Mouse (Mus musculus) embryo, embryonic 9.5 days (tissue): Measurements from ENCODE around the gene Scgb1c1.

Experiments used
- DNase-seq: peaks from one replicate; pipeline ENCODE4 v3.0.0-alpha.2; 2017; ENCODE audit errors: extremely low spot score

The Scgb1c1 gene

DNA sequence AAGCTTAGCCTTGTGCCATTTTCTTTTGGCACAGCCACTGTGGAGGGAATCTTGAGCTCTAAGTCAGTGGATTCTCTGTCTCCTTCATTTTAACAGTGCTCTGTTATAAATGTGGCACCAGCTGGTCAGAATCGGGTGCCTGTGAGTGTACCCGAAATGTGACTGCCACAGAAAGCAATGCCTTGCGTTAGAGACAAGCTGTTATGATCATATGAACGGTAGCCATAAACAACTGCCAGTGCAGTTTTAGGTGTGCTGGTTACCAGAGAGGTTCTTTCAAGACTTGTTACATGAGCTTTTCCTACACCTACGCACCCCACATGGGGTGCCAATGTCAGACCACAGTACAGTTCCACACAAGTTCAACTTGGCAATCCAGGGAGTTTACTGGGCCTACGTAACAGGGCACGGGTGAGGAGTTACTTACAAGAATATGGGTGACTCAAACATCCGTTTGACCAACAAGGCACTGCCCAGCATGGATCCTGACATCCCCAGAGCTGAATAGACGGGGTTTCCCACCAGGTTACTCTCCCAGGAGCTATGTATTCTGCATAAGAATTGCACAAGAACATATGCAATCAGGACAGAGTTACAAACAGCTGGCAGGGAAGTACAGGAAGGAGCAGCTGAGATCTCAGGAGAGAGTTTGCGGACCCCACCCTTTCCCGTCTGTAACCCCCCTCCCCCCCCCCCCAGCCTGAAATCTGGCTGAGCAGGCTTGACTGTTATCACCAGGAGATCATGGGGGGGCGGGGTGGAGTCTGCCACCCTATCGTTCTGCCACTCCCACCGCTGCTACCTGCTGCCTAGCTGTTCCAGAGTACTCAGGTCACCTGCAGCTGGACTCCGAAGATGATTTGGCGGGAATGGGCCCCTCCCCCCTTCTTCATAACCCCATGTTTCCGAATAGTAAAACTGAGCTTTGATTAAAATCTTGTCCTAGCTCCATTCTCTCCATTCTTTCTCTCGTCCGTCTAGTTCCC lies 4.3 kb upstream of the Scgb1c1 start:
- no peak for DNase-seq

DNA sequence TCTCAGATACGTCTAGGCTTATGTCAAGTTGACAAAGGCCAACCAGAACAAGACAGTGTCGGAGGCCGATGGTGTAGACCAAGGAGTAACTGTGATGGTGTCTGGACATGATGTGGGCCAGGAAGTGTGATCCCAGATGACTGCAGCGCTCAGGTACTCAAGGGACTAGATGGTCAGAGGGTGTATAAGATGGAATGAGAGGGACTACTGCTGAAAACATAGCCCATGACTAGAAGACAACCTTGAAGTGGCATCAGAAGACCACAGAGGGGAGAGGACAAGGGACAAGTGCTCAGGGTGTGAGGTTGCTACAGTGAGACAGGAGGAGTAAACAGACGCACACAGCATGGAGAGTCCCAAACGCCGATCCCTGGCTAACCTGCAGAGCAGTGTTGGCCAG lies 1.5 kb upstream of the Scgb1c1 start:
- DNase-seq: no peak

DNA sequence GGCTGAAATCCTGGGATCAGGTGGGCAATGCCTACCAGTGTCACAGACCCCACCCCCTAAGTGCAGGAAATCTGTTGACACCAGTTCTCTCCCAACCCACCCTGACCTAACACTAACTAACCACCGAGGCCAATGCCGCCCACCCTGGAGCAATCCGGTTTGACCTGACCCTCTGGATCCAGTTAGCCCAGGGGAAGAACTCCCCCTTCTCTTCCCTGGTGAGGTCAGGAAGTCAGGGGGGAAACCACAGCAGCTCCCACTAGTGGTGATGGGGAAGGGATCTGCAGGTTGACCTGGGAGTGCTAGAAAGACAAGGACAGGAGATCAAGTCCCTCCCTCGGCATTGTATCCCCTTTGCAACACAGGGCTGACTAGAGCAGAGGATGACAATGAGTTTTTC lies 336 bp downstream of the Scgb1c1 start:
- DNase-seq: no peak

DNA sequence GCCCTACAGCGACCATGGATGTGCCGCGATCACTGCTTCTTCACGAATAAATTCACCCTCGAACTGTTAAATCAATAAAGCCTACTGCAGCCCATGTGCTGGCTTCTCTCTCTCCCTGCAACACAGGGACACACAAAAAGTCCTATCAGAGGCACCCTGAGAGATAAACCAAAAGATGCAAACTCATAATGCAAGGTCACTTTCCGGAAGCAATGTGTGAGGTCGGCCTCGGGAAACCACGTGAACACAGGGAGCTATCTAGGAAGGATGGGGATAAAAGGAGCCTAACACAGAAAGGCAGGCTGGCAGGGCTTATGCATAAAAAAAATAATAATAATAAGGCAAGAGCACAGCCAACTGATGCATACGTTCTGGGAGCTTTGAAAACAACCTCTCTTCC lies 1.3 kb downstream of the Scgb1c1 start:
- DNase-seq: no peak

DNA sequence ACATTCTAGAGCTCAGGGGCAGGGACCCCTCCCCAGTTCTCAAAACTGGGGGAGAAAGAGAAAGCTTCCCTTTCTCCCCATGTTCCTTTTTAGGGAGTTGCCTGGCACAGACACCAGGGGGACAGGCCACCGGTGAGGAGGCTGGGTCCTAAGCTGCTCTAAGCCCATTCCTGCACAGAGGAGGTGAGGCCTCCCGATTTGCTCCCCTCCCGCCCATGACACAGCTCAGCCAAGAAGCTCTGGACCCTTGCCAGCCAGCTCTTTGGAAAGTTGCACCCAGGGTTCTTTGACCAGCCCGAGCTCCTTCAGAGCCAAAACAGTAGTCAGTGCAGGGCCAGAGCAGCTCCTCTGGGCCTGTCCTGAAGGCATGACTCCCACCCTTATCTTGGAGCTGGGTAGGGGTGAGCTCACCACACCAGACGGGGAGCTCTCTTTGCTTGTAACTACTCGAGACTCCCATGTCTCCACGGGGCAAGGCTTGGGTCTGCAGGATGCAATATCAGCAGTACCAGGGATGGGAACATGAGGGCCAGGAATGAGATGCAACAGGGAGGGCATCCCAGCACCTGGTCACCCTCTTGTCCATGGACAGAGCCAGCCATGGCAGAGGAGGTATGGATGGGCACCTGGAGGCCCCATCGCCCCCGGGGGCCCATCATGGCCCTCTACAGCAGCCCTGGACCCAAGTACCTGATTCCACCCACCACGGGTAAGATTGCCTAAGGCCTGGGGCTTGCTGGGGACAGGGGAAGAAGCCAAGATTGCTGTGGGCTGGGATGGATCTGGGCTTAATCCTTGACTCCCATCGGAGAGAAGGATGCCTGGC lies 2.6 kb downstream of the Scgb1c1 start, which contains the start of gene Odf3:
Gene Odf3, plus strand, starts transcription at position 51 of the 826 bp plus-strand sequence.
- DNase-seq: no peak

DNA sequence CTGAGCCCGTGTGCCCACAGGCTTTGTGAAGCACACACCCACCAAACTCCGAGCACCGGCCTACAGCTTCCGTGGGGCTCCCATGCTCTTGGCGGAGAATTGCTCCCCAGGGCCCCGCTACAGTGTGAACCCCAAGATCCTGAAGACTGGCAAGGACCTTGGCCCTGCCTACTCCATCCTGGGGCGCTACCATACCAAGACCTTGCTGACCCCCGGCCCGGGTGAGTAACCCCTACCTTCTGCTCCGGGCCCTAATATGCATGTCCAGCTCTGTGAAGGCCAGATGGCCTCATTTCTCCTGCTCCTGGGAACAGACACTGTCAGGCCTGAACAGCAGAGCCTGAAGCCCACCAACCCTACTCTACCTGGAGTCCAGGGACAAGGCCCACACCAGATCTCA lies 3.2 kb downstream of the Scgb1c1 start:
- DNase-seq: no peak

DNA sequence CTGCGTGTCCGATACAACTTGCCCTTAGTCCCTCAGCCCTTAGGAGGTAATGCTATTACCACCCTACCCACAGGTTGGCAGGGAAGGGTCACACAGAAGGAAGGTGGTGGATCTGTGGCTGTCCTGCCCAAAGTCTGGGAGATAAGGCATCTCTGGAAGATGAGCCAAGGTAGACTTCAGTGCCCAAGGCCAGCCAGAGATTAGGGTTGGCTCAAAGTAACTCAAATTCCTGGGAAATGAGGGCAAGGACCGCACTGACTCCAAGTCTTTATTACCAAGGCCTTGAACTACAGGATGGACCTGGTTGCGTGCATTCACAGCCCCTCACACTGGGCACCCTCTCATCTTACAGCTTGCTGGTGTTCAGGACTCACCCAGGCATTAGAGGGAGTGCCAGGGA lies 6.6 kb downstream of the Scgb1c1 start:
- no peak for DNase-seq

DNA sequence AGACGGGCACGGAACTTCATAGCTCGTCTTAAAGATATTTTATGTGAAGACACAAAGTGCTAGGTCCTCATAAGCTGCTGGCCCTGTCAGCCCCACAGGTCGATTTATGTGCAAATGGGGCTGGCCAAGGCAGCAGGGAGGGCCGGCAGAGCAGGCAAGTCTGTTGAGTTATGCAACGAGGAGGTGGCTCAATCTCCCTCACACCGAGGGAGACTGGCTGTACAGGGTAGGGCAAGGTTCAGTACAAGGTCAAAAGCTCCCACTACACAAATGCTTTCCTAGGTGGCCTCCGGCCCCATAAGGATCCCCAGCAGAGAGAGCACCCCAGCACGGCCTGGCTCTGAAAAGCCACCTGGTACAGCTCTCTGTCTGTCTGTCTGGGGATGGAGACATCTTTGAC lies 8.0 kb downstream of the Scgb1c1 start:
- DNase-seq: no peak

DNA sequence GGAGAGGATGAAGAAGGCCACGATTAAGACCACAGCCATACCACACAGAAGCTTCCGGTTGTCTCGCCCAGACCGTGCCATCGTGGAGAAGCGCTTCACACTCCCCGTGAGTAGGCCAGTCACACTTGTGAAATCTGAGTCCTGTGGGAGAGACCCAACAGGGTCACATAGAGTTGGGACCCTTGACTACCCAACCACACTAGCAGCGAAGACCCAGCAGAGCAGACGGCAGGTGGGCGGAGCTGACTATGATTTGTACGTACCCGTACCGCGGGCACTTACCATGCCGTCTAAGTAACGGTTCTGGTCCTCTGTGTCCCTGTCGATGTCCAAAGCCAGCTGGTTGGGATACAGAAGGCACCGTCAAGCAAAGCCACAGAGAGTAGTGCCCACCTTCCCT lies 9.1 kb downstream of the Scgb1c1 start:
- no peak for DNase-seq

DNA sequence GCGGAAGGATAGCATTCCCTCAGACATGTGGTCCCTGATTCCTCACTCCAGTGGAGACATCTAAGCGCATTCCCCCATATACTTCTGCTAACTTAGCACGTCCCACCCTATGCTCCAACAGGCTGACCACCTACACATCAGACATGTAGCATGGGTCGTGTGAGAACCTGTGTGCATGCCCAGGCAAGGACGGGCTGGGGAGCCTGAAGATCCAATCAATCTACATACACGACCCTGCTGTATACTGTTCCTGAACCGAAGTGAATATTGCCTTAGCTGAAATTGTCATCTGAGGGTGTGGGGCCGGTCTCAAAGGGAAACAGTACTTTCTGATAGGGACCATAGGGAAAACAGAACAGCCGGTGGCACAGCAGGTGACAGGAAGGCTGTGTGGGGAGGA lies 9.8 kb downstream of the Scgb1c1 start:
- DNase-seq: no peak

DNA sequence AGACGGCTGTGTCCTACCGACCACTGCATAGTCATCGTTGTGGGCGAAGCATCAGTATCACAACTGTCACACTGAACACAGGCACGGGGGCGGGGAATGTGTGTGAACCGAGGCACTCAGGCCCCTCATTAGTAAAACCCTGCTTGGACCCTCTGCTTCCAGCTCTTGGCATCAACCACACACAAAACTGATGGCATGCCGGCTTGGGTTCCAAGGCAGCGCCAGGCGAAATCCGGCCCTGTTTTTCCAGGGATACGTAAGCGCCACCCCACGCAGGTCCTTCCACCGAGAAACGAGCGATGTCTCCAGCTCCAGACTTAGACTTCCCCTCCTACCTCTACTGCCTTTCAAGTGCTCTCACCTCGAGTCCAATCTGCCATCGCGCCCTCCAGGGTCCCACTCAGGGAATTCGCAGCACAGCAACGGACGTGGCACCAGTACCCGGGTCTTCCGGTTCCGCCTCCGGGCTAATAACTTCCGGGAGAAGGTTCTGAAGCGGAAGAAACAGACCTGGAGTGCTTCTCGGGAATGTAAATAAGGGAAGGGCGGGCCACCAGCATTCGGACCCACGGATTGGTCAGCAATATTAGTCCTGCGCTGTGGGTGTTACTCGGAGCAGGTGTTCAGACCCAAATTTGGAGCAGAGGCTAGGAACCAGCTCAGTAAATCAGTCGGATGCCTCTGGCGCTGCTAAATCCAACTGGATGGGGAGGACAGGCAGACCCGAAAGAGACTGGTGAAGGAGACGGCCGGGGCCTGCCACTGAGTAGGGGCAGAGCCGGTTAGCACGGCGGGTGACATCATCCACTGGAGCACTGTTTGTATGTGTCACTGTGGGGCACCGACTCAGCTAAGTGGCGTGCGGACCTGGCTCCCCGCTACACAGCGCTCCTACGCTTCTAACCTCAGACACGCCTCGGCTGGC lies 10.8 kb downstream of the Scgb1c1 start, which contains the start of gene Gm45785:
Gene Gm45785, minus strand, starts transcription at position 472 of the 925 bp plus-strand sequence.
- DNase-seq: peak; percentile 84

DNA sequence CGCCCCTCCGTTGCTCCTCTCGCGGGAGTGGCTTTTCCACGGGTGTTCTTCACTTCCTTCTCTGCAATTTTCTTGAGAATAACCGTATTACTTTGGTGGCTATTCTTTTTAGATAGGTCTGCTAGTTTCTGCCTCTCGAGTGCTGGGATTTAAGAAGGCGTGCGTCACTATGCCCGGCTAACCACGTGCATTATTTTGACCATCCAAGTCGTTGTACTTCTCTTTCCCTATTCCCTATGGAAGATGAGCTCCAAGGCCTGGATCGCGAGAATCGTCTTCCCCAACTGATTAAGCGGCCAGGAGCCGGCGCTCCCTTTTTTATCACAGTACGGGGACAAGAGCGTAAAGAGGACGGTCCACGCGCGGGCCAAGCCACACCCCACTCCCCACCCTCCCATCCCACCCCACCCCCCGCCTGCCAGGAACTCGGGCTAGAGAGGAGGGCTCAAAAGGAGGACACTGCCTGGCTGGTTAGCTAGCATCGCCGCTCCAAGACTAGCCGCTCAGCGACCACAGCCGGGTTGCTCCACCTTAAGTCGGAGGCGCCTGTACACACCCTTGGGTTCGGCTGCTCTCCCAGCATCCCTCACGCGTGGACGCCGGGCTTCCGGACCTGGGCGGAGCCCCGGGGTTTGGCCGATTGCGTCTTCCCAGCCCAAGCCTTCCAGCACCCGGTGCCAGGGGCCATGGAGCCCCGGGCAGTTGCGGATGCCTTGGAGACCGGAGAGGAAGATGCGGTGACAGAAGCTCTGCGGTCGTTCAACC lies 11.6 kb downstream of the Scgb1c1 start, which contains the start of gene Ric8a:
Gene Ric8a, plus strand, starts transcription at position 173 of the 765 bp plus-strand sequence.
- peak; percentile 77 for DNase-seq

DNA sequence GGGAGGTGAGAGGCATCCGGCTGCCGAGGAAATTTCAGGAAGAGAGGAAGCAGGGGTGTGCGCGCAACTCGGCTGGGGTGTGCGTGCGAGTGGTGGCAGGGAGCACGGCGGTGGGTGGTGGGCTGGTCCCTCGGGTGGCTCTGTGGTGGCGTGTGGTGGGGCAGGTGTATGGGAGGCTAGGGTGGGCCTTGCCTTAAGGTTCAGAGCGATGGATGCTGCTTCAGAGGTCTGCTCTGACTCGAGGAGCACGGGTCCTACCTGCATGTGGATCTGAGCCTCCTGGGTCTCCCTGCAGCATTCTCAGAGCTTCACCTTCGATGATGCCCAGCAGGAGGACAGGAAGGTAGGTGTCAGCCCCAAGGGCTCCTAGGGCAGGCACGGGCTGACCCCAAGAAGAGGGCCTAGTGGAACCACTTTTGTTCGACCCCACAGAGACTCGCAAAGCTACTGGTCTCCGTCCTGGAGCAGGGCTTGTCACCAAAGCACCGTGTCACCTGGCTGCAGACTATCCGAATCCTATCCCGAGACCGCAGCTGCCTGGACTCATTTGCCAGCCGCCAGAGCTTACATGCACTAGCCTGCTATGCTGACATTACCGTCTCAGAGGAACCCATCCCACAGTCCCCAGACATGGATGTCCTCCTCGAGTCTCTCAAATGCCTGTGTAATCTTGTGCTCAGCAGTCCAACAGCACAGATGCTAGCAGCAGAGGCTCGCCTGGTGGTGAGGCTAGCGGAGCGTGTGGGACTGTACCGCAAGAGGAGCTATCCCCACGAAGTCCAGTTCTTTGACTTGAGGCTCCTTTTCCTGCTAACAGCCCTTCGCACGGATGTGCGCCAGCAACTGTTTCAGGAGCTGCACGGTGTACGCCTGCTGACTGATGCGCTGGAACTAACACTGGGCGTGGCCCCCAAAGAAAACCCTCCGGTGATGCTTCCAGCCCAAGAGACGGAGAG lies 12.5 kb downstream of the Scgb1c1 start, which contains the start of gene Bet1l:
Gene Bet1l, minus strand, starts transcription at position 28 of the 956 bp plus-strand sequence.
- DNase-seq: no peak

DNA sequence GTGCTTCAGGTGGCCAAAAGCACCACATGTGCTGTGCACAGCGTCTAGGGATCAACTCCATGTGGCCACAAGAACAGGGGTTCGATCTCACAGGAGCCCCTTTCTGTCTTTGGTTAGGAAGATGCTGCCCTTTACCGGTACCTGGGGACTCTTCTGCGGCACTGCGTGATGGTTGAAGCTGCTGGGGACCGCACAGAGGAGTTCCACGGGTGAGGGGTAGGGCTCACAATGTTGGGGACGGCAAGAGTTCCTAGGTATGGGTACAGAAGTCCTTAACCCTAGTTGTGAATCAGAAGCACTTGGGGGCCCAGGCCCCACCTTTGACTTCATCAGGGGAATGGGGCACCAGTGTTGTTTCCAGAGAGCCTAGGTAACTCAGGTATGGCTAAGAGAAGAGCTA lies 13.4 kb downstream of the Scgb1c1 start:
- DNase-seq: no peak

DNA sequence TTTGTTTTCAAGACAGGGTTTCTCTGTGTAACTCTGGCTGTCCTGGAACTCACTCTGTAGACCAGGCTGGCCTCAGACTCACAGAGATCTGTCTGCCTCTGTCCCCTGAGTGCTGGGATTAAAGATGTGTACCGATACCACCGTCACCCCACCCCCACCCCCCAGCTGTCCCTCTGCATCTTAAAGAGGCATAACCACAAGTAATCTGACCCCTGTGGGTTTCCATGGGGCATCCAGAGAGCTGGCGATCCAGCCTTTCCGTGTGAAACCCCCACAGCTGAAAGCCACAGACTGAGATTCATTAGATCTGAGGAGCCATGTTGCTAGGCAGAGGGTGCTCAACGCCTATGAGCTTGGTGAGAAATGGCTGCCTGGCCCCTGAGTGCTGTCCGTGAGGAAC lies 14.7 kb downstream of the Scgb1c1 start:
- DNase-seq: no peak

DNA sequence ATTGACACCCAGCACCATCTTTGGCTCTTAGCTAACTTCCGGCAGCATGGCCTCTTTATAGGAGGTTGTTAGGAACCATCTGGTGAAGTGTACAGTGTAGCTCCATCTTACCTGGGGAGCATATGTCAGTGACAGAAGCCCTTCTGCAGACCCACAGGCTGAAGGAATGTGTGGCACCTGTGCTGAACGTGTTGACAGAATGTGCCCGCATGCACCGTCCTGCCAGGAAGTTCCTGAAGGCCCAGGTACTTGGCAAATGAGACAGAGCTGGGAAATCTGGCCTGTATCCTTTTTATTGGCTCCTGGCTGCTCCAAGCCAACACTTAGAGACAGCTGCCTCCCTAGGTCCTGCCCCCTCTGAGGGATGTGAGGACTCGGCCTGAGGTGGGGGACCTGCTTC lies 15.4 kb downstream of the Scgb1c1 start:
- no peak for DNase-seq

DNA sequence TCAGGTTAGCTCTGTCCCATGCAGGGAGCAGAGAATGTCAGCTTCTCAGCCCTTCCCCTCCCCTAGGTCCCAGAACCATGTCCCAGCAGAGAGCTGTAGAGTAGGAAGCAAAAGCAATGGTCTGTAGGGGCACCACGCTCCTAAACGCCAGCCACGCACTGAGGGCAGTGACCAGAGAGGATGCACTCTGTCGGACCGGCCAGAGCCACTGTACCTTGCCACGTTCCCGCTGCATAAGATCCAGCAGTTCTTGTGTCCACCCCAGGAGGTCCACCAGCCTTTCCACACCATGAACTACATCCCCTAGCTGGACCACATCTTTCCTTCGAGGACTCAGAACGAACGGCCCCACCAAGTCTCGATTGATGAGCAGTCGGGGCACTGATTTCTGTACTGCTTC lies 19.4 kb downstream of the Scgb1c1 start:
- no peak for DNase-seq

DNA sequence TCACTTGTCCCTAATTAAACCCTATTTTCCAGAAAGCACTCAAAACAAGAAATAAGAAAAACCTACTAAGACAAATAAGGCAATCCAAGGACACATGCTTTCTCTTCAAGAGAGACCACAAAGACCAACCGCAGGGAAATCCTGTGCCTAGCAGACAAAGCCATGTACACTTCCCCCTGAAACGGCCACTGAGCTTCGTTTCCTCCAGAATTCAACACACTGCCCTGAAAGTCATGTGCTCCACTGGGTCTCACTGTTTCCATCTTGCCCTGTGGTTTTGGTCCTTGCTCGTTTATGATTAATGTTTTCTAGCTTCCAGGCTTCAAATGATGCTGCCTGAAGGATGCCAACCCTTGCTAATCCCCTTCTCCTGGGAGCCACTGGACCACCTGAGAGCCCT lies 28.9 kb downstream of the Scgb1c1 start:
- DNase-seq: no peak

DNA sequence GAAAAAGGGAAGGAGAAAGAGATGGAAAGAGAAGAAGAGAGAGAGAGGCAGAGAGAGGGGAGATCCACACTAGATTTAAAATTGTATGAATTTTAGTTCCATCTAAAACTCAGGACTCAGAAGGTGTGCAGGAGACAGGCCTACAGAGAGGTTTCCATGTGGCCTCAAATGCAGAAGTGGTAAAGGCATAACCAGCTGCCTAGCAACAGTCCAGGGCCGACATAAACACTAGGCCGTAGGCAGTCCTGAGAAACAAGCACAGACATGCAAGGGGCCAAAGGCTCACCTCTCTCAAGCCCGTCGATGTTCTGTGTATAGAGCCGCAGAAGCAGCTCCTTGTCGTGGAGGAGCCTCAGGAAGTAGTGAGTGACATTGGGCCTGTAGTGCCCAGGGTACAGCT lies 32.0 kb downstream of the Scgb1c1 start:
- no peak for DNase-seq
